Mouse (Mus musculus) kidney, adult 8-10 months (tissue): ENCODE results near the gene Zbtb34.
A peak's percentile ranks its signal among the peaks of the same experiment; 100 is the strongest.

Experiments used
- DNase-seq, 2 experiments: peaks; one replicate each; pipeline ENCODE4 v3.0.0; 2022

Gene Zbtb34

DNA sequence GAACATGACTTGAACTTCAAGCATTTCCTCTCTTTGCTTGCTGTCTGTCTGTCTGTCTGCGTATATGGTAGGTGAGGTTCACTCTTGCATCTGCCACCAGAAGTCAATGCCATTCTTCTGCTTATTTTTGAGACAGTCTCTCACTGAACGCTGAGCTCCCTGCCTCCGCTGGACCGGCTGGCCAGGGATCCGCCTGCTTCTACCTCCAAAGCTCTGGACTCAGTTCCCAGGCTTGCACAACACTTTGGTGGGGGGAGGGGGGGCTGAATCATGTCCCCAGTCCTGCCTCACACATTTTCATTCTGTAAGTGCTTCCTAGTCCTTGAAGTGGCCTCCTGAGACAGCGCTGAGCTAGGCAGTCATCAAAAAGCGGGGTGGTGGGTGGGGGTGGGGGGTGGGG, 32.0 kb downstream of the Zbtb34 start:
- DNase-seq = no peak

DNA sequence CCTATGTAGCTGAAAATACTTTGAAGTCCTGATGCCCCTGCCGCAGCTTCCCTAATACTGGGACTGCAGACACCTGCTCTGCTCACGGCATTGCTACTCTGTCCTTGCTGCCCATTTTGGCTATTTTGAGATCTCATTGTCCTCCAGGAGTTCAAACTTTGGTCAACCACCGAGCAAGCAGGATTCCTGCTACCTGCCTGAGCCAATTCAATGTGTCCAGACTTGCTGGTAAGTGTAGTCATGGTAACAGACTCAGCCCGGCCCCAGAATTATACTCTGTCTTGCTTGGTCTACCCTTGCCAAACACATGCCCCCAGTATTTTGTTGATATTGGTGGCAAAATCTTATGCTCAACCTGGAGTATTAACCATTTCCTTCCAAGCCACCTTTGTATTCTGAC, 34.1 kb downstream of the Zbtb34 start:
- no peak for DNase-seq

DNA sequence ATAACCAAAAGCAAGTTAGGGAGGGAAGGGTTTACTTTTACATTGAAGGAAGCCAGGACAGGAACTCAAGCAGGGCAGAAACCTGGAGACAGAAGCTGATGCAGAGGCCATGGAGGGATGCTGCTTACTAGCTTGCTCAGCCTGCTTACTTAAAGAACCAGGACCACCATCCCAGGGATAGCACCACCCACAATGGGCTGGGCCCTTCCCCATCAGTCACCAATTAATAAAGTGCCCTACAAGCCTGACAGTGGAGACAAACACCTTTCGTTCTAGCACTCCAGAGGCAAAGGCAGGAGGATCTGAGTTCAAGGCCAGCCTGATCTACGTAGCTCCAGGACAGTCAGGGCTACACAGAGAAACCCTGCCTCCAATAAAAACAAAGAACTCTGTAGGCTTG, 36.1 kb downstream of the Zbtb34 start:
- no peak for DNase-seq

DNA sequence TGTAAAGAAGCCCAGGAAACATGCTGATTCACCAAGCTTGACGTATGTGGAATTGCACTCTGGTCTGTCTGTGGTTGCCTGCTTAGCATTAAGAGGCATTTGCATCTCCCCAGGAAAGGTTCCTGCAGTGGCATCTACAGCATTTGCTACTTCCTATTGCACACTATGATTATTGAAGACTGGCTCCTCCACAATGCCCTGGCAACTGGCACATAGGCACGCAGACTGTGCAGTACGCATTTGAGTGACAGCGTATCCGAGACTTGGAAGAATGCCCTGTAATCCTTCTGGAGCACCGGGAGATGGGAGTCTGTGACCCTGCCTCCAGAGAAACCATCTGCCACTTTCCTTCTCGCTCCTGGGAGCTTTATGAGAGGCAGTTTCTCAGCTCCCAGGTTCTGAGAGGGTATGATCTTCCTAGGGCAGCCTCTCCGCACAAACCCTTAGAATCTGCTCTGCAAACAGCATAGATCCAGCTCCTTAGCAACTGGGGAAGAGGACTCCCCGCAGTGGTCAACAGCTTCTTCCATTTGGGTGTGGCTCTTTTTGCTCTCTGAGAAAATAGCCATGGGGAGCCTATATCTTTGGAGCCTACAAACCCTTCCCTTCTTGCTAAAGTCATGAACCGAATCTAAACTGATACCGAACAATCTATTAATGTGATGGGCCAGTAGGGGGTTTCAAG, 37.0 kb downstream of the Zbtb34 start:
- DNase-seq = no peak

DNA sequence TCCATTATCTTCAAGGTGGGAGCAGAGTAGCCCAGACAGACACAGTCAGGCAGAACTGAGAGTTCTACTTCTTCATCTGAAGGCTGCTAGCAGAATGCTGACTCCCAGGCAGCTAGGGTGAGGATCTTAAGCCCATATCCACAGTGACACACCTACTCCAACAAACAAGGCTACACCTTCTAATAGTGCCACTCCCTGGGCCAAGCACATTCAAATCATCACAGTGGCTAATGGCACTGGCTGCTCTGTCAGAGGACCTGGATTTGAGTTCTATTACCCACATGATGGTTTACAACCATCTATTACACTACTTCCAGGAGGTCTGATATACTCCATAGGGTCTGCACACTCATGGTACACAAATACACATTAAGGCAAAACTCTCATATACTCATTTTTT, 38.1 kb downstream of the Zbtb34 start:
- no peak for DNase-seq

DNA sequence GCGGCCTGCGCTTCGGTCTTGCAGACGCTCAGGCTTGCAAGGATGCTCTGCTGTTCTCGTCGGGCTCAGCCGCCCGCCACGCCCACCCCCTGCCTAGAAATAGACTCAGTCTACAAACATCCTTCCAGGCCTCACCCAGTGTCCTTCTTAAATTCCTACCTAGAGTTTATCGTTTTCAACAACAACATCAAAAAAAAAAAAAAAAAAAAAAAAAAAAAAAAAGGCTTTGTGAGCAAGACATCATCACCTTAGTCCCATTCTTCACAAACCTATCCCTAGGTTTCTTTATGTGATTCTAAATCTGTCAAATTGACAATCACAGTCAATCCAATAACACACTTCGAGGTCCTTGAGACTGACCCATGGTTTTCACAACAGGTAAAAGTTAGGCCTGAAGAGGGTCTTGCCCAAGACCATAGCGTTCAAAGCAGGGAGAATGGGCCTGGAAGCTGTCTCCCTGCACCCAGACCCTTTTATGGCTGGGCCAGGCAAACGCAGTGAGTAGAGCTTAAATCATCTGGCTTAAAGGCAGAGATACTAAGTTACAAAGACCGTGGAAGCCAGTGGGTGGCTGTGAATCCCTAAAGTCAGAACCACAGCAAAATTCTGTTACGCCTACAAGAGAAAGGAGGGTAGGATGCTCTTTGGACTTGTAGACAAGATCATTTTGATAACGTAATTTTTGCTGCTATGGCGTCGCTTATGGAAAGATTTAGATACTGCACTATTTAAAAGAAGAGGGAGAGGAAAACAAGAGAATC, 59.3 kb downstream of the Zbtb34 start:
- DNase-seq = no peak

DNA sequence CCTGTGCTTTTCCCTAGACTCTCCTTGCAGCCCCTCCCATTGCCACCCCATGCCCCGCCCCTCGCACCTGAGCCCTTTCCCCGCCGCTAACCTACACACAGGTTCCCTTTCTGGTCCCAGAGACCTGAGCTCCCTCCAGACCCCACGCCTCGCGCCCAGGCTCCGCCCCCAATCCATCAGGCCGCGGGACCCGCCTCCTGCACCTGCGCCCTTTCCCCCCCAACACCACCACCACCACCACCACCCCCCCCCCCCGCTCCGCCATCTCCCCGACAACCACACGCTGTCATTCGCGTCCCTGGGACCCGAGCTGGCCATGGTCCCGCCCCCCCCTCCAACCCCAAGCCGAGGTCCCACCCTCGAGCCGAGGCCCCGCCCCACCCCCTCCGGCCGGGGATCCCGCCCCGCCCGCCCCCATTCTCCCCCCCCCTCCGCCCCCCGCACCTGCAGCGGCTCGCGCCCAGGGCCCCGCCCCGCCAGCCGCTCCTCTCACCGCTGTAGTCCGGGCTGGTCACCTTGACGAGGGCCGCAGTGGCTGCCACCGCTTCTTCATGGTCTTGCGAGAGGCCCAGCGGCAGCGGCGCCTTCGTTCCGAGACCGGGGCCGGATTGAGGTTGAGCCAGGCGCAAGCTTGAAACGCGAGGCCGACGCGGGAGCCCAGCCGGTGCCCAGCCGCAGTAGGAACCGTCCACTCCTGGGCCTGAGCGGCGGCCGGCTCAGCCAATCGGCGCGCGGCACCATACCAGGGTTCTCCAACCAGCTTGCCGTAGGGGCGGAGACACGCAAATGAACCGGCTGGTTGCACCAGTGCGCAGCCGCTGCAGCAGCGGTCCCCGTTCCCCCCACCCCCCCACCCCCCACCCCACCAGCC, 60.1 kb downstream of the Zbtb34 start, which contains the start of gene Ralgps1:
Gene Ralgps1, minus strand, starts transcription at position 710 of the 871 bp plus-strand sequence.
- DNase-seq = peak; percentile 98

DNA sequence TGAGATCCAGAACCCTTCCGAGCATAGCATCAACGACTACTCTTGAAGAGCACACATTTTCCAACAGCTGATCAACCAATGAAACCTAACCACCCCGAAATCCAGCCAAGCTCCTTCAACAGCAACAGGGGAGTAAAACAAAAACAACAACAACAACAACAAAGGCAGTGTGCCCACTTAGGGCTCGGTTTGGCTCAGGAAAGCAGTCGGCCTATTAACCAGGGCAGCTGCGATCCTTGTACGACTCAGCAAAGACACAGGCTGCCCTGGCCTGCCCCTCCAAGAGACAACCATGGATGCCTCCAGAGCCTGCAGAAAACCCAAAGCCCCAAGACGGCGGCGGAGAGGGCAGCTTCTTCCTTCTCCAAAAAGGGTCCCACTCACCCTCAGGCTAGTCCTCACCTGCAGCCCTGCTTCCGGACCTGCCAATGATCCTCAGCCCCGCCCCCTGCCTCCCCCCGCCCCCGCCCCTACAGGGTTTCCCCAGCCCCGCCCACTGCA, 60.8 kb downstream of the Zbtb34 start:
- DNase-seq = no peak

DNA sequence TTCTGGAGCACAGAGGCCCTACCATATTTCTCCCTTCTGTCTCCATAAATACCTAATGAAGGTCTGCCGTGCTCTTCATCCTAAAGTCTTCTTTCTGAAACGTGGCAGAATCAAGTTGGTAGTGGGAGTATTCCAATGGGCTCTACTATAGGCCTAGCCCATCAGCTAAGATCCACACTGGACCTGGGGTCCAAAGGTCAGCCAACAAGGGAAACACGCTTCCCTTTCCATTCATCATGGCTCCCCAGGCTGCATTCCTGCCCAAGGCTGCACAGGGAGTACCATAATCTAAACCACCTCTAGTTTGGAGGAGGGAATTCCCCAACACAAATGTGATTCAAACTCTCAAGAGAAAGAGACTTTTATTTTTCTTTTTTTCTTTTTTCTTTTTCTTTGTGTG, 61.7 kb downstream of the Zbtb34 start:
- peak in 1 of 2 experiments; percentile 17 for DNase-seq

DNA sequence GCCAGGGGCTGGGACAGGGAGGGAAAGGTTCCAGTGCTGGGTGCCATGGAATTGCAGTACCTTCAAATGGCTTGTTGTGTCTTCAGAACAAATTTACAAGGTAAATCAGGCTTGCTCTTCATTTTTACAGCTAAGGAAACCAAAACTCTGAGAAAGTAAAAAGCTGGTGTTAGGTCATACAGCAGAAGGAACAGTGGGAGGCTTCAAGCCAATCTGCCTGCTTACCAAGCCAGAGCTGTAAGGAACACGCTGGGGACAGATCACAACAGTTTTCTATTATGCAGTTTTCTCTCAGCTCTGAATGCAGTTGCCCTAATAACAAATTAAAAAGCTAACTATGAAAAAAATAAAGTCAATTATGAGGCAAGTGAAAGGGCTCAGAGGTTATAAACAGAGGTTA, 62.6 kb downstream of the Zbtb34 start:
- no peak for DNase-seq

DNA sequence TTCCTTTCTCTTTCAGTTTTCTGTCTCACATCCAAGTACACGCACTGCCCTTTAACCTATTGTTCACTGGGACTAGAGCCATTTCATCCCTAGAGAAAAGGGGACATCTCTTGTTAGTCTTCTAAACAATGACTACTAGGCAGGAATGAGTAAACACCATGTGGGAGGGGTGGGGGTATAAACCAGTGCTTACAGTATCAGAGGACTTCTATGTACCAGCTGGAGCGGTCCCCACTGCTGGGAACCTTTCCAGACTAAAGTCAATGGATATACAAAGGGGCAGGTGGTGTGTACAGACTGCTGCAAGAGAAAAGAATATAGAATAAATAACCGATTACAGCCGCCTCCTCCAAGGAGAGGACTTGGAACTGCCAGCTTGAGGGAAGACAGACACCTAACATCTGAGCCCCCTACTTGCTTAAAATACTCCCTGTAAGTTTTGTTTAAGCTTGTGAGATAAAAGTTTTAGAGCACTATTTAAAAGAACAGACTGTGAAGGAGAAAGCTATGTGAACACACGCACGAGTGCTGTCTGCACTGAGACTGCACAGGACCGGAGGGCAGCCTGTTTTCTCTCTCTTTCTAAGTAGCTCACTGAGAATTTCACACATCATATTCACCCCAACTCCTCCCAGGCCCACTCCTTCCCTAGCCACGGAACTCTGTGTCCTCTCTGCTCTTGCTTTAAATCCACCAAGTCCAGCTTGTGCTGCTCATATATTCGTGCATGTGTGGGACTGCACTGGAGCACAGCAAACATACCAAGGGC, 65.2 kb downstream of the Zbtb34 start:
- DNase-seq = peak in 1 of 2 experiments; percentile 40

DNA sequence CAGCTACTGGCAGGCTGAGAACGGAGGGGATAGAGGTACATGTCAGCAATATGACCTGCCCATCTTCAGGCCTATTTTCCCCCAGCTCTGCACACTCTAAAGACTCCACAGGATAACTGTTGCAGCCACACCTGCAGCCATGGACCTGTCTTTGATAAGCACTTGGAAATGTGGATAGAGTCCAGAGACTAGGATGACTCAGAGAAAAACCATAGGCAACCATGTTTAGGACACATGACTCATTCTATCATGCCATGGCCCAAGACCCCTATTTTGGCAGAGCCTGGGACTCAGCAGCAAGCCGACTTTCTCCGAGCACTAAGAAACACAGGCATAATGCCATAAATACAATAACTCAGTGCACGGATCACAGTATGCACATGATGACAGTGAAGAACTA, 66.5 kb downstream of the Zbtb34 start:
- DNase-seq = no peak

DNA sequence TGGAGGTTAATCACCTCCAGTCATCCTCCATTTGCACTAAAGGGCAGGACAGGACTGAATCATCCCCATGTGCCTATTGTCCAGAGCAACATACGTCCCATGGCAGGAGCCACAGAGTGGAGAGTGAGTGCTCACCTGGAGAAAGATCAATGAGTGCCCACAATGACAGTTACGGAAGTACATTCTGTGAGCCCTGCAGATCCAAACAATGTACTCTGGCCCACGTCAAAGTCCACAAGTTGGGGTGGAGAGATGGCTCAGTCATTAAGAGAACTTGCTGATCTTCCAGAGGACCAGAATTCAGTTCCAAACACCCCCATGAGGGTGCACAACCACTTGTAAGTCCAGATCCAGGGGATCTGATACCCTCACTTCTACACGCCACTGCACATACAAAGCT, 67.2 kb downstream of the Zbtb34 start:
- peak; percentile 37 to 67 for DNase-seq

DNA sequence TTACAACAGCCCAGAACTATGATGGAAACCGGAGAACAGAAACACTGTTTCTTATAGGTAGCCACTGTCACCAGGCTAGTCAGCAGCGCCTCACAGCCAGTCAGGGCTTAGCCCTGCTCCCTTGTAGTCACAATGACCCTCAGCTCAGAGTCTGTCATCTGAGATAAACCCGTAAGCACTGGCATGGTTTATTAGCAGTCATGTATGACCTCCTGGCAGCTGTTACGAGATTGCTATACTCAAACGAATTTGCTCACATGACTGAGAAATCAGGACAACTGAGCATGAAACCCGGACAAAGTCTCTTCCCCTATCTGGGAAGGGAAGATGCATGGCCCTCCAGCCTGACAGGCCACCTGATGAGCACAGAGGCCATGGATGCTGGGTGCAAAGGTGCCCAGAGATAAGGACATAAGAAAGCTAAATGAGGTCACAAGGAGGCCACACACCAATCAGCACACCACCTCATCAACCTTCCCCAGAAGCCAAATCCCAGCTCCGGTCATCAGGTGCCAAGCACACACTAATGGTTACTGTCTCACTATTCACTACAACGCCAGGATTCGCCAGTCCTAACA, 69.9 kb downstream of the Zbtb34 start:
- no peak for DNase-seq

DNA sequence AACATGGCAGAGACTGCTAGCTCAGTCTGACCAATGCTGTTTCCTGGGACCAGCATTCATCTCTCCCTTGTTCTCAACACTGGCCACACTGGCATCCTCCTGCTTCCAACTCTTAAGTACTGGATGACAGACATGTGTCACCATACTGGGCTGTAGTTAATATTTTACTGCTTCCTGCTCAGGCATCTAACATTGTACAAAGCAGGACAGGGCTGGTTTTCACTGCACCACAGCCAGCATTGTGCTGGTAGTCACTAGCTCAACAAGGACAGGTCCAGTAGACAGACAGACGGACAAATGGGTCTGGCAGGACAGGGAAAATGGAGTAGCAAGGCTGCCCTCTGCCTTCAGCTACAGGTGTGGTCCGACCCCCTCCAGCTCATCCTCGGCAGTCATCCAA, 70.6 kb downstream of the Zbtb34 start:
- peak in 1 of 2 experiments; percentile 54 for DNase-seq

DNA sequence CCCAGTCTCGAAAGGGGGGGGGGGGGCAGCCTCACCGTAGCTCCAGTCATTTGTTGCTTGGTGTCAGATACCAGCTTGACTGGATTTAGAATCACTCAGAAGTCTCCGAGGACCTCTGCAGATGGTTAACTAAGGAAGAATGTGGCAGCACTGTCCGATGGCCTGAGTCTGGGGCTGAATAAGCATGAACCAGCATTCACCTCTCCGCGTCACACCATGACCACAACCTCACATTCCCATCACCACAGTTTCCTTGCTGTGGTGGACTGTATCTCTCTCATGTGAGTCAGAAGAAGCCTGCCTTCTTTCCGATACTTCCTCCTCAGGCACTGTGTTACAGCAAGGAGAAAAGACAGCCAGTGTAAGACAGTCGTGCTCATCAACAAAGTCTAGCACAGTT, 71.9 kb downstream of the Zbtb34 start:
- peak; percentile 41 to 50 for DNase-seq

DNA sequence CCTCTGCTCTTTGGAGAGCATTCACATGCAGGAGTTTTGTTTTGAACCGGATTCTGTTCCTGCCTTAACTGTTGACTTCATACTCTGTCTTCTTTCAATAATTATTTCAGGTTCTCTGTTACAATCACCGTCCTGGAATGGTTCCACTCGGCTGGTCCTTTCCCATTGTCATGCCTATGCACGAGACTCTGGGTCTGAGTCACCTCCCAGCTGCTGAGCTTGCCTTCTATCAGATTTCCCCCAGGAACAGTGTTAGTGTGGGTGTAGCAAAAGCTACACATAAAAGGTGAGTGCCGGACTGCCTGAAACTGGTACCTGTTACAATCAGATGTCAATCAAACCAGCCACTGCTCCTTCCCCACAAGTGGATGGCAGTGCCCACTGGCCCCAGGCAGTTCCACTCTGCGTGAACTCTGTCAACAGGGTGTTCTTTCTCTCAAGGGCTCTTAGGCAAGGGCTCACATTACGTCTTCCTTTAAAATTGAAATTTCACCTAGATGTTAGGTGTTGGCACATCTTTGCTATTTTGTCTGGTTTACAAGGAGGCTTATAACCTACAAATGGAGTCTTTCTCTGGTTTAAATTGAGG, 73.8 kb downstream of the Zbtb34 start:
- no peak for DNase-seq
